Mouse (Mus musculus) natural killer cell, adult 2 months (primary cell): ENCODE measurements around the gene AW551984.

ENCODE experiments used
- DNase-seq, 2 experiments: peaks; one replicate each; pipeline ENCODE4 v3.0.0; 2022; ENCODE audit warnings: low spot score in 2 of 2

The AW551984 gene

DNA sequence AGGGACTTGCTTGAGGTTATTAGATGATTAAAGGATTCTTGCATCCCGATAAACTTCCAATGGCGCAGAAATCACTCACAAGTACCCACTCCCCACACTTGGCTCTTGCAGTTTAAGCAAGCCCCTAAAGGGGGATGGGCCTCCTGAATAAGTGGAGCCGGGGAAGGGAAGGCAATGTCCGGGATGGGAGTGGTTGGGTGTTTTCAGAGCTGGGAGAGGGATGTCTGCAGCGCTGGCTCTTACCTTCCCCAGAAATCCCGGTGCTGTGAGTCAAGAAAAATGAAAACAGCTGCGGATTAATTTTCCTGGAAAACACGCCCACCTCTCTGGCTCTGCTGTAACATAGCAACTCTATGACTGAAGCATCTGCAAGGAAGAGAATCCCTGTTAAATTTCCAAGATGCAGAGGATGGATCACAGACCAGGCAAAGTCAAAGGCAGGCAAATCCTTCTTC, at the start of gene AW551984:
AW551984 (minus strand) TSS at position 405 of the 455 bp plus-strand sequence.
- no peak for DNase-seq

DNA sequence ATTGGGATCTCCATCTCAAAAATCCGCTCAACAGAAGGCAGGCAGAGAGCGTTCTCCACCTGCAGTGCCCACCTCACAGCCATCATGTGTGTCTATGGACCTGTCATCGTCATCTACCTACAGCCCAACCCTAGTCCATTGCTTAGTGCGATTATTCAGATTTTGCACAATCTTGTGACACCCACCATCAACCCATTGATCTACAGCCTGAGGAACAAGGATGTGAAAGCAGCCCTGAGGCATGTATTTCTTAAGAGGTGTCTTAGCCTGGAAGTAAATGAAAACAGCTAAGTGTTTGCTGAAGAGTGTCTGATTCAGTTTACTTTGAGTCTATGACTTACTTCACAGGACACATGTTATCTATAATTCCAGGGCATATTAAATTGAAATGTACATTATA, 43.2 kb upstream of the AW551984 start:
- DNase-seq = no peak

DNA sequence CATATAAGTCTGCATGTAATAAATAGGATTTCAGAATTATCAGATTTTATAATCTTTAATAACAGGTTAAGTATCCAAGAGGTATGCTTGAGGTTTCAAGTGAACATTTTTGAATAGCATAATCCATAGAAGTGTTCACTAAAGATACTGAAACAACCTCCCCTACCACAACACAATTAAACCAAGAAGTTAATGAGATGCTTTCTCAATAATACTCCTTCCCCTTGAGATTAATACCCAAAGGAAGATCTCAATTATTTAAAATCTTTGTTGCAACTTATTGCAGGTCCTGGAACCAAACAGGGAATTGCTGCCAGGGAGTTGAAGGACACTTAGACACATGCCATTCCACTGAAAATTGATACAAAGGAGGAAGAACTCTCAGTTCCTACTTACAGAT, 40.6 kb upstream of the AW551984 start, which contains the start of gene Olfr961:
Olfr961 (plus strand) TSS at position 301 of the 400 bp plus-strand sequence.
- no peak for DNase-seq

- DNase-seq = no peak
These were observed 29.9 kb upstream of the AW551984 start for GRCm38 (mm10) chr9:39633913-39634594.

GRCm38 (mm10) chr9:39629069-39629468, 24.9 kb upstream of the AW551984 start:
- no peak for DNase-seq

DNA sequence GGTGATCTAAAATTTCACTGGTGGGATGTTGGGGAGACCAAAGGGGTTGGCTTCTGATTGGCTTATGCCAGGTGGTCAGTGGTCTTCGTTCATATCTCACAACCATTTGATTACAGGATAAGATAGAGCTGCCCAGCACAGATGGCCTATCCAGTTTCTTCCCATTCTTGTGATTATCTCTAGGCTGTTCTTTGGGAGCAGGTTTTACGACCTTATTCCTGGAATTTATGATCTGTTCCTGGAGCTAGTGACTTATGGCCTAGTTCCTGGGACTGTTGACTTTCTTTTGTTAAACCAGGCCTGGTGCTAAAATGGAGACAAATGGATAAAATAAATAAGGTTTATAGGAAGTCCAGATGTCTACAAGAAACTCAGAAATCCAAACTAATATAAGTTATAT, 20.5 kb upstream of the AW551984 start:
- DNase-seq = no peak

GRCm38 (mm10) chr9:39623783-39624182, 19.6 kb upstream of the AW551984 start:
- DNase-seq = no peak

DNA sequence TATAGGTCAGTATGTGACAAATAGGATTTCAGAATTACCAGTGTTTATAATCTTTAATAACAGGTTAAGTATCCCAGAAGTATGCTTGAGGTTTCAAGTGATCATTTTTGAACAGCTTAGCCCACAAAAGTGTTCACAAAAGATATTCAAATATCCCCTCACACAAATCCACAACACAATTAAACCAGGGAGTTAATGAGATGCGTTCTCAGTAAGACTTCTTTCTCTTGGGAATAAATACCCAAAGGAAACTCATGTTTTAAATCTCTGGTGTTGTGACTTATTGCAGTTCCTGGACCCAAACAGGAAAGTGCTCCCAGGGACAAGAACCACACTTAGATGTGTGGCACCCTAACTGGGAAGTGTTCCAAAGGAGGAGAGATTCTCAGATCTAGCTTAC, 16.9 kb upstream of the AW551984 start, which contains the start of gene Olfr960:
Olfr960 (plus strand) TSS at position 301 of the 400 bp plus-strand sequence.
- no peak for DNase-seq

DNA sequence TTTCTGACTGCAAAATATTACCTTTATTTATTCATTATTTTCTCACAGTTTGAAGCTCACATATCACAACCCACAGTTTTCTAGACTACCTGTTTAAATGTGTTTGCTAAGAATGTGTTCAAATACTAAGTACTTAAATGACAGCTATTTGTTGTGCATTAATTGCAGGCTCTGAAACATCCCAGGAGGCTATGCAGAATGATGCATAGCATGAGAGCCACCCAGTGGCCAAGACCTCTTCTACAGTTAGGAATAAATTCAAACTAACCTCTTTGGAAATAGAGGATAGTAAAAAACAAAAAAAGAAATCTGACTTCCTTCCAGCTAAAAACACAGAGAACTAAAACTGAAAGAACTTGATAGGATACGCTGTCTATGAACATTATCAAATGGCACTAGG, 7.8 kb upstream of the AW551984 start:
- no peak for DNase-seq

- DNase-seq = no peak
These were observed 6.2 kb upstream of the AW551984 start, which contains the start of gene Olfr148 for GRCm38 (mm10) chr9:39610355-39610754. Gene Olfr148, plus strand, starts transcription at chr9:39610655.

GRCm38 (mm10) chr9:39608497-39608896, 4.3 kb upstream of the AW551984 start:
- no peak for DNase-seq

GRCm38 (mm10) chr9:39603333-39603845, 814 bp downstream of the AW551984 start:
- no peak for DNase-seq

DNA sequence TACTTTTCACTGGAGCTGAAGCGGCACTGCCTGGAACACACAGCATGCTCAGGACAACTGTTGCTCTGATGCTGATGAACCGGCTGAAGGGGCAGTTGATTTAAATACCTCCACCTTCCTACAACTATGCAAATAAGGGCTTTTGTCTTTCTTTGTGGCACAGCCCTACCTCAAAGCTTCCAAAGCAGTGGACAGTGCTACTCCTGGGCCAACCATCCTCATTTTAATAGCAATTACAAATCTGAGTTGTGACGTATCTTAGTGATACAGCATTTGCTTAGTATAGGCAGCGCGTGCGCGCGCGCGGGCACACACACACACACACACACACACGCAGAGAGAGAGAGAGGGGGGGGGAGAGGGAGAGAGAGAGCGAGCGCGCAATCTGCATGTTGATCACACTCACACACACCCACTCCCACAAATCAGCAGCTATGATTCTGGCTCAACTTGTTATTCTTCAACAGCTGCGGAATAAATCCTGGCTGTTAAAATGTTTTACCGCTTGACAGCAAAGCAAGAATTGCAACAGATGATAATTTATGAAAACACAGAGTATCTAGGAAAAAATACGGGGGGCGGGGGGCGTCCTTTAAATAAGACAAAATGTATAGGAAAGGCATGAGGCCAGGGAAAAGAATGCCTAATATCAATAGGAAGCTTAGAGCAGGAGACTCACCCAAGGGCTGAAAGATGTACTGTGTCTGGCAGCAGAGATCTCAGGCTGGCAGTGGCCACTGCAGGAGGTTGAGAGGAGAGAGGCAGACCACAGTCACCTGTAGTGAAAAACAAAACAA, 1.5 kb downstream of the AW551984 start:
- no peak for DNase-seq

- no peak for DNase-seq
These were observed 27.2 kb downstream of the AW551984 start for GRCm38 (mm10) chr9:39577050-39577449.

DNA sequence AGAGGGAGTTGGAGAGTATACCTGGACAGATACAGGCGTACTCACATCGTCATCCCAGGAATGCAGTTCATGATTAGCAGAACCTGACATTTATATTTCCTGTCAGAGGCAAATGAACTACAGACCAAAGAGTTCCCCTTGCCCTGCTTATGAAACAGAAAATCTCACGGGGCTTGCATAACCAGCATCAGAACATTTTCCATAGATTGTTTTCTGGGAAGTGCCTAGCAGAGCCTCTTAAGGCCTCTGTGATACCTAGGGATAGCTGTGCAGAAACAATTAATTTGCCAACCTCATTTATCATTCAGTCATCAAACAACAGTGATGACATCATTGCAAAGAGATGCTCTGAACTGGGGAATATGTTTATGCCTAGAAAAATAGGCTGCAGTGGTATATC, 28.7 kb downstream of the AW551984 start, which contains the start of gene Olfr959:
Olfr959 (minus strand) TSS at position 101 of the 400 bp plus-strand sequence.
- no peak for DNase-seq

GRCm38 (mm10) chr9:39558349-39558647, 45.9 kb downstream of the AW551984 start:
- no peak for DNase-seq

GRCm38 (mm10) chr9:39557529-39558348, 46.5 kb downstream of the AW551984 start:
- DNase-seq = no peak

- DNase-seq = no peak
These were observed 50.3 kb downstream of the AW551984 start, which contains the start of gene Olfr958 for GRCm38 (mm10) chr9:39553946-39554345. Gene Olfr958, minus strand, starts transcription at chr9:39554054.

- DNase-seq = no peak
These were observed 53.4 kb downstream of the AW551984 start for GRCm38 (mm10) chr9:39550806-39551205.
